Mouse (Mus musculus) heart, postnatal 0 days (tissue): ENCODE measurements around the gene Gm10696. TPM values are rescaled to one million over a fixed set of nuclear protein-coding genes. Genes with fewer than 3 reads are reported as not detected.
"Not testable (repeated sequence)": the region's sequence is repeated elsewhere in the genome, so short reads cannot be mapped to it uniquely, and the experiment has no call there.

Experiments used
- ATAC-seq: fragments of 200-750 bp; cut with Nextera tagmentation; 2 replicates; pipeline ENCODE4 v1.8.0; 2017; ENCODE audit warnings: low read depth, moderate number of reproducible peaks, moderate library complexity; ENCODE audit not compliant: insufficient read depth
- DNase-seq: peaks from one replicate; pipeline ENCODE4 v3.0.0-alpha.2; 2016; ENCODE audit warnings: low spot score
- H3K27ac ChIP-seq: fragments of 300-500 bp; sonication (generic); 2 replicates; pipeline ENCODE4 v1.5.1; 2014; ENCODE audit warnings: low read depth, mild to moderate bottlenecking
- H3K27me3 ChIP-seq: fragments of 300-500 bp; sonication (generic); 2 replicates; pipeline ENCODE4 v1.6.1; 2014; ENCODE audit warnings: low read length, mixed read lengths; ENCODE audit not compliant: control insufficient read depth, insufficient read depth
- H3K36me3 ChIP-seq: fragments of 300-500 bp; sonication (generic); replicated peaks from 2 replicates; pipeline ENCODE4 v1.6.1; 2014; ENCODE audit warnings: low read length, mixed read lengths; ENCODE audit not compliant: control insufficient read depth, insufficient read depth
- H3K4me1 ChIP-seq: fragments of 300-500 bp; sonication (generic); 2 replicates; pipeline ENCODE4 v1.6.1; 2014; ENCODE audit warnings: antibody characterized with exemption; ENCODE audit not compliant: control insufficient read depth, insufficient read depth
- H3K4me2 ChIP-seq: fragments of 300-500 bp; sonication (generic); 2 replicates; pipeline ENCODE4 v1.6.1; 2014; ENCODE audit warnings: low read depth, mild to moderate bottlenecking, low read length, moderate library complexity
- H3K4me3 ChIP-seq: fragments of 300-500 bp; sonication (generic); 2 replicates; pipeline ENCODE4 v1.5.1; 2014; ENCODE audit warnings: low read depth, low read length
- H3K9ac ChIP-seq: fragments of 300-500 bp; sonication (generic); replicated peaks from 2 replicates; pipeline ENCODE4 v1.6.1; 2014; ENCODE audit warnings: low read depth, low read length, mixed read lengths
- H3K9me3 ChIP-seq: fragments of 300-500 bp; sonication (generic); replicated peaks from 2 replicates; pipeline ENCODE4 v1.6.1; 2016; ENCODE audit warnings: low read length; ENCODE audit not compliant: control insufficient read depth
- WGBS: fragments of 180-500 bp; shearing (Covaris S2); extraction: QIAGEN DNeasy Blood & Tissue Kit; methylation state at CpG from one replicate; pipeline ENCODE4 v1.1.7; 2014; 5-methylcytosine and 5-hydroxymethylcytosine counted together
- polyA plus RNA-seq: library from polyadenylated mRNA; unstranded; fragments of >200 nt; fragmentation: Nextera tagmentation; extraction: Ambion mirVana; gene quantifications from 2 replicates; pipeline ENCODE4 v1.2.1, GENCODE M21; 2015
- total RNA-seq: library from RNA; depleted of rRNA; stranded (reverse); fragments of >200 nt; gene quantifications from 2 replicates; pipeline ENCODE4 v1.2.3, GENCODE M21; 2014; ENCODE audit warnings: low replicate concordance; rRNA removed

Gene Gm10696
- total RNA-seq, result not detected in 2 replicates
- polyA plus RNA-seq, result not detected in 2 replicates

GRCm38 (mm10) chr3:94178093-94178492 is at the start of gene Gm10696:
Gene Gm10696 (minus strand): TSS chr3:94178193.
- ATAC-seq, DNase-seq, H3K9ac ChIP-seq, H3K27ac ChIP-seq, H3K4me1 ChIP-seq, H3K36me3 ChIP-seq, H3K27me3 ChIP-seq, H3K4me3 ChIP-seq, H3K4me2 ChIP-seq, H3K9me3 ChIP-seq: not testable (repeated sequence)
- 59% methylated on average over 1 of the region's 1 CpGs for WGBS

GRCm38 (mm10) chr3:94196414-94196813 is 18.4 kb upstream of the Gm10696 start, which contains the start of gene Gm5286:
Gene Gm5286 (plus strand): TSS chr3:94196714.
- H3K4me2 ChIP-seq, H3K36me3 ChIP-seq, H3K9ac ChIP-seq, ATAC-seq, H3K27me3 ChIP-seq, H3K4me1 ChIP-seq, H3K4me3 ChIP-seq, H3K9me3 ChIP-seq, H3K27ac ChIP-seq, DNase-seq: not testable (repeated sequence)
- 79% methylated on average over 2 of the region's 4 CpGs for WGBS

- H3K36me3 ChIP-seq, H3K27ac ChIP-seq, H3K4me3 ChIP-seq, H3K27me3 ChIP-seq, DNase-seq, H3K4me1 ChIP-seq, H3K9me3 ChIP-seq, H3K9ac ChIP-seq, H3K4me2 ChIP-seq, ATAC-seq: not testable (repeated sequence)
Measured at GRCm38 (mm10) chr3:94167351-94167750, 10.6 kb downstream of the Gm10696 start.

Other genes with a start within 250 kb of the Gm10696 start
- not detected in 2 replicates for gene Gm9117, start 234.7 kb downstream of the Gm10696 start, total RNA-seq
- gene Gm9117, start 234.7 kb downstream of the Gm10696 start, polyA plus RNA-seq, result not detected in 2 replicates
- gene Tdpoz5, start 216.9 kb downstream of the Gm10696 start, total RNA-seq, result not detected in 2 replicates
- not detected in 2 replicates for gene Tdpoz5, start 216.9 kb downstream of the Gm10696 start, polyA plus RNA-seq
- gene Gm9125, start 123.3 kb downstream of the Gm10696 start, total RNA-seq, result not detected in 2 replicates
- gene Gm9125, start 123.3 kb downstream of the Gm10696 start, polyA plus RNA-seq, result not detected in 2 replicates
- gene Gm10697, start 105.5 kb downstream of the Gm10696 start, total RNA-seq, result not detected in 2 replicates
- not detected in 2 replicates for gene Gm10697, start 105.5 kb downstream of the Gm10696 start, polyA plus RNA-seq
- gene Gm5286, start 18.5 kb upstream of the Gm10696 start, total RNA-seq, result not detected in 2 replicates
- not detected in 2 replicates for gene Gm5286, start 18.5 kb upstream of the Gm10696 start, polyA plus RNA-seq
- gene Gm4778, start 85.8 kb upstream of the Gm10696 start, total RNA-seq, result not detected in 2 replicates
- not detected in 2 replicates for gene Gm4778, start 85.8 kb upstream of the Gm10696 start, polyA plus RNA-seq
- 1.4 and 6.1 TPM in 2 replicates for gene Them4, start 131.9 kb upstream of the Gm10696 start, total RNA-seq
- gene Them4, start 131.9 kb upstream of the Gm10696 start, polyA plus RNA-seq, result 16.2 and 17.3 TPM in 2 replicates
- not detected in 2 replicates for gene Them5, start 163.9 kb upstream of the Gm10696 start, total RNA-seq
- 0.10 TPM in 1 of 2 replicates, not detected in the other for gene Them5, start 163.9 kb upstream of the Gm10696 start, polyA plus RNA-seq
- not detected in 2 replicates for gene C2cd4d, start 184.2 kb upstream of the Gm10696 start, total RNA-seq
- gene C2cd4d, start 184.2 kb upstream of the Gm10696 start, polyA plus RNA-seq, result 0.15 and 0.30 TPM in 2 replicates
- gene Rorc, start 194.6 kb upstream of the Gm10696 start, total RNA-seq, result 37.2 and 55.0 TPM in 2 replicates
- gene Rorc, start 194.6 kb upstream of the Gm10696 start, polyA plus RNA-seq, result 13.5 and 17.1 TPM in 2 replicates
- not detected in 2 replicates for gene Lingo4, start 220.3 kb upstream of the Gm10696 start, total RNA-seq
- 0.19 and 0.25 TPM in 2 replicates for gene Lingo4, start 220.3 kb upstream of the Gm10696 start, polyA plus RNA-seq
- gene Tdrkh, start 235.1 kb upstream of the Gm10696 start, total RNA-seq, result 0.34 and 6.5 TPM in 2 replicates
- 7.5 and 7.7 TPM in 2 replicates for gene Tdrkh, start 235.1 kb upstream of the Gm10696 start, polyA plus RNA-seq